Mouse (Mus musculus) hindbrain, embryonic 14.5 days (tissue): ENCODE results near the gene Relch. TPM values are rescaled to one million over a fixed set of nuclear protein-coding genes. Genes with fewer than 3 reads are reported as not detected.
"Not testable (repeated sequence)": the region's sequence is repeated elsewhere in the genome, so short reads cannot be mapped to it uniquely, and the experiment has no call there.

Experiments
- ATAC-seq: fragments of 200-750 bp; cut with Nextera tagmentation; 2 replicates; pipeline ENCODE4 v1.8.0; 2017; ENCODE audit warnings: moderate number of reproducible peaks, mild to moderate bottlenecking, moderate TSS enrichment, moderate library complexity; ENCODE audit not compliant: low FRiP score
- DNase-seq: peaks from one replicate; pipeline ENCODE4 v3.0.0-alpha.2; 2015; ENCODE audit warnings: low spot score
- H3K27ac ChIP-seq: fragments of 300-500 bp; sonication (generic); 2 replicates; pipeline ENCODE4 v1.5.1; 2014; ENCODE audit warnings: mild to moderate bottlenecking, moderate library complexity
- H3K27me3 ChIP-seq: fragments of 300-500 bp; sonication (generic); 2 replicates; pipeline ENCODE4 v1.6.1; 2014; ENCODE audit warnings: mild to moderate bottlenecking, low read length, mixed read lengths; ENCODE audit not compliant: control insufficient read depth, insufficient read depth
- H3K36me3 ChIP-seq: fragments of 300-500 bp; sonication (generic); replicated peaks from 2 replicates; pipeline ENCODE4 v1.6.1; 2014; ENCODE audit not compliant: control insufficient read depth, insufficient read depth
- H3K4me1 ChIP-seq: fragments of 300-500 bp; sonication (generic); replicated peaks from 2 replicates; pipeline ENCODE4 v1.6.1; 2014; ENCODE audit warnings: antibody characterized with exemption, low read length, mixed read lengths; ENCODE audit not compliant: control insufficient read depth, insufficient read depth
- H3K4me2 ChIP-seq: fragments of 300-500 bp; sonication (generic); replicated peaks from 2 replicates; pipeline ENCODE4 v1.6.1; 2014; ENCODE audit warnings: mild to moderate bottlenecking, moderate library complexity
- H3K4me3 ChIP-seq: fragments of 300-500 bp; sonication (generic); replicated peaks from 2 replicates; pipeline ENCODE4 v1.5.1; 2014; ENCODE audit warnings: mild to moderate bottlenecking, low read length
- H3K9ac ChIP-seq: fragments of 300-500 bp; sonication (generic); 2 replicates; pipeline ENCODE4 v1.6.1; 2014
- H3K9me3 ChIP-seq: fragments of 300-500 bp; sonication (generic); 2 replicates; pipeline ENCODE4 v1.6.1; 2016; ENCODE audit warnings: low read length; ENCODE audit not compliant: control insufficient read depth
- WGBS: fragments of 180-500 bp; shearing (Covaris S2); extraction: QIAGEN DNeasy Blood & Tissue Kit; methylation state at CpG from one replicate; pipeline ENCODE4 v1.1.7; 2014; 5-methylcytosine and 5-hydroxymethylcytosine counted together
- polyA plus RNA-seq: library from polyadenylated mRNA; unstranded; fragments of >200 nt; fragmentation: Nextera tagmentation; extraction: Ambion mirVana; gene quantifications from 2 replicates; pipeline ENCODE4 v1.2.1, GENCODE M21; 2014

The Relch gene
- polyA plus RNA-seq, 1 experiment from 2014 or later, result 54.2 TPM

- Histone ChIP-seq H3K4me3 (no peak overlapping the region), H3K4me1 (no peaks in the 10 kb centered on the region), H3K9ac (no peak overlapping the region), H3K4me2 (no peak overlapping the region), H3K36me3 (peaks cover 13% of the 10 kb centered on the region), H3K27me3 (no peaks in the 10 kb centered on the region), H3K9me3 (peaks cover 6% of the 10 kb centered on the region; the same call in 1 of the 2 replicates), H3K27ac (no peak overlapping the region)
- 91% methylated on average over 4 of the region's 4 CpGs for whole genome bisulfite sequencing
- DNase-seq, result no peak
- no peak for ATAC-seq
Observed at GRCm38 (mm10) chr1:105758798-105759197, 95.1 kb downstream of the Relch start.

DNA sequence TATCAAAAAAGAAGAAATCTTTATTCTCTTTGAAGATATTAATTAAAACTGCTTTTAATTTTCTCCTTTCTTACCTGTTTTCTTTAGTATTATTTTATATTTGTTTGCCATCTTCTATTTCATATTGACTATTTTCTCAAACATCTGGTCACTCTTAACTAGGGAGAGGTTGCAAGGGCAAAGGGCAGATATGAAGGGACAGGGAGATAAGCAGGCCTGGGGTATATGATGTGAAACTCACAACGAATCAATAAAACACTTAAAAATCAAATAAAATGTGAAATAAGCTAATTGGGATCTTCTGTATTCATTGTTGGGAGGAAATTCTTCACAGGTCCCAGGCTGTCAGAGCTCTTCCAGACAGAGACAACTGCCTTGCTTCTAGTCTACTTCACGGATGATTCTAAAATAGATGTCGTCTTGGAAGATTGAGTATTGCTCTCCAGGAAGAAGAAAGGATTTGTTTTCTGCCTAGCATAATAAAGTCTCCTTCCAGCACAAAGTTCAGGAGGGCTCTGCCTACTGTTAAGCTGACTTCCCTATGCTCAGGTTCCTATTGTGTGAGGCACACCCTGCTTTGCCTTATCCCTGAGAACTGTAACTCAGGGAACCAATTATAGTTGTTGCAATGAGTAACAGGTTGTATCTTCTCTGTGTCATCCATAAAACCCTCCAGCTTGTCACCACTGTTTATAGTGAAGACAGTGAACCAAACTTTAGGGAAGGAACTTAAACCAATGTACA, 95.9 kb downstream of the Relch start:
- WGBS, result 85% methylated on average over 3 of the region's 3 CpGs
- ATAC-seq, result no peak
- no peak overlapping the region for H3K4me3 ChIP-seq

GRCm38 (mm10) chr1:105765586-105765985, 101.9 kb downstream of the Relch start:
- no peaks in the 10 kb centered on the region for H3K36me3 ChIP-seq
- no peak overlapping the region for H3K27ac ChIP-seq
- DNase-seq (no peak), ATAC-seq (no peak)
- no peak overlapping the region for H3K9ac ChIP-seq
- no peak overlapping the region for H3K4me3 ChIP-seq
- H3K4me1 ChIP-seq, result no peaks in the 10 kb centered on the region
- H3K27me3 ChIP-seq, result no peaks in the 10 kb centered on the region
- H3K9me3 ChIP-seq, result peaks cover 6% of the 10 kb centered on the region; the same call in 1 of the 2 replicates
- no peak overlapping the region for H3K4me2 ChIP-seq
- WGBS, result 82% methylated on average over 8 of the region's 8 CpGs

More for the DNA sequence above, 95.9 kb downstream of the Relch start:
- Histone ChIP-seq H3K9ac (no peak overlapping the region), H3K4me2 (no peak overlapping the region), H3K36me3 (peaks cover 6% of the 10 kb centered on the region), H3K27me3 (no peaks in the 10 kb centered on the region), H3K9me3 (peaks cover 6% of the 10 kb centered on the region; the same call in 1 of the 2 replicates), H3K27ac (no peak overlapping the region), H3K4me1 (no peaks in the 10 kb centered on the region)
- DNase-seq, result no peak

DNA sequence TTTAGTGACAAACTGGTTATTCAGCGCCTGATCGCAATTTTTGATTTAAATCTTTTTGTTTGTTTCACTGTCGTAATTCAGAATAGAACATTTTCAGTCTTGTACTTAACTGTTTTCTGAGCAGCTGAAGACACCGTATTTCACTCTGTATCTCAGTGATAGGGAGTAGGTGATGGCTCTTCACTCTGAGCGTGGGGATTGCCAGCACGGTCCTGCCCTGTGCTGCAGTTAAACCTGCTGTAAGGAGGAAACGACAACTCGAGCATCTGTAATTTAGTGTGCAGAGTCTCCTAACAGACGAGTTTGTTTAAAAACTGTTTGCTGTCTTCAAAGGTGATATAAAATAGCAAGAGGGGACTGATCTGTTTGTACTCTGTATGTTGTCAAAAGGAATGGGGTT, 102.4 kb downstream of the Relch start:
- not testable (repeated sequence) for H3K4me2 ChIP-seq, H3K9me3 ChIP-seq, H3K36me3 ChIP-seq, H3K9ac ChIP-seq, ATAC-seq, H3K27me3 ChIP-seq, DNase-seq, H3K4me1 ChIP-seq, H3K27ac ChIP-seq, H3K4me3 ChIP-seq
- 83% methylated on average over 9 of the region's 9 CpGs for WGBS

DNA sequence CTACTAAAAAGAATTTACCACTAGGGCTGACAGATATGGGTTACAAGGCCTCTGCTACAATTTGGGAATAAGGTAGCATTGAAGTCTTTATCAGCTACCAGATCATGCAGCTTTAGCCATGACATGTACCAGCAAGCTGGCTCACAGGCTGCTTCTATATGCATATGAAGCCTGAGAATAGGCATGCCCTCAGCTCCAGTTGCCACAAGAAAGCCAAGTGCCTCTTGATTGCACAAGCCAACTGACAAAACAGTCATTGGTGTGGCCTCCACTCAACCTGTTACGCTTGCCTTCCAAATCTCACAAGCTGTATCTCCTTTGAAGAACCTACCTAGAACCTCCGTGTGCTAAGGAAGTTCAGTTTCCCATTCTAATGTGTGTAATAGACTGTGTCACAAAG, 104.7 kb downstream of the Relch start:
- no peak overlapping the region for H3K4me2 ChIP-seq

GRCm38 (mm10) chr1:105770685-105771084, 107.0 kb downstream of the Relch start:
- ATAC-seq (no peak), DNase-seq (no peak)
- Histone ChIP-seq H3K4me3 (no peak overlapping the region), H3K4me1 (no peaks in the 10 kb centered on the region), H3K27ac (no peak overlapping the region), H3K36me3 (no peaks in the 10 kb centered on the region), H3K27me3 (no peaks in the 10 kb centered on the region), H3K4me2 (no peak overlapping the region), H3K9me3 (no peaks in the 10 kb centered on the region), H3K9ac (no peak overlapping the region)
- 81% methylated on average over 2 of the region's 2 CpGs for WGBS

More for the DNA sequence above, 104.7 kb downstream of the Relch start:
- H3K36me3 ChIP-seq, result no peaks in the 10 kb centered on the region
- DNase-seq (no peak), ATAC-seq (no peak)
- H3K4me1 ChIP-seq, result no peaks in the 10 kb centered on the region
- WGBS, result 95% methylated on average over 2 of the region's 2 CpGs
- no peaks in the 10 kb centered on the region for H3K27me3 ChIP-seq
- H3K4me3 ChIP-seq, result no peak overlapping the region
- H3K27ac ChIP-seq, result no peak overlapping the region
- H3K9ac ChIP-seq, result no peak overlapping the region
- peaks cover 2% of the 10 kb centered on the region; the same call in 1 of the 2 replicates for H3K9me3 ChIP-seq

- H3K27me3 ChIP-seq, result peaks cover 17% of the 10 kb centered on the region
- no peak overlapping the region for H3K4me3 ChIP-seq
- no peak for DNase-seq
- H3K4me1 ChIP-seq, result peaks cover 5% of the 10 kb centered on the region; the same call in 1 of the 2 replicates
- no peak overlapping the region for H3K27ac ChIP-seq
- 95% methylated on average over 4 of the region's 4 CpGs for WGBS
- no peak for ATAC-seq
- no peaks in the 10 kb centered on the region for H3K36me3 ChIP-seq
- no peaks in the 10 kb centered on the region for H3K9me3 ChIP-seq
- no peak overlapping the region for H3K9ac ChIP-seq
- H3K4me2 ChIP-seq, result no peak overlapping the region
Observed at GRCm38 (mm10) chr1:105776426-105776825, 112.8 kb downstream of the Relch start.

GRCm38 (mm10) chr1:105780079-105780456, 116.4 kb downstream of the Relch start:
- Histone ChIP-seq H3K27me3 (peaks cover 28% of the 10 kb centered on the region), H3K9ac (peak overlapping the region; percentile 79), H3K4me3 (peak overlapping the region; percentile 59), H3K36me3 (no peaks in the 10 kb centered on the region), H3K4me2 (peak overlapping the region; percentile 98), H3K27ac (no peak overlapping the region), H3K4me1 (peaks cover 5% of the 10 kb centered on the region; the same call in 1 of the 2 replicates), H3K9me3 (no peaks in the 10 kb centered on the region)
- no peak for DNase-seq
- ATAC-seq, result no peak
- WGBS, result 39% methylated on average over 12 of the region's 12 CpGs

- H3K27ac ChIP-seq, result no peak within 1 kb of the TSS
- peak; percentile 57 for DNase-seq
- H3K4me1 ChIP-seq, result peaks cover 5% of the 10 kb centered on the region; the same call in 1 of the 2 replicates
- peak within 1 kb of the TSS; percentile 59 for H3K4me3 ChIP-seq
- H3K9me3 ChIP-seq, result no peaks in the 10 kb centered on the region
- peaks cover 28% of the 10 kb centered on the region for H3K27me3 ChIP-seq
- H3K9ac ChIP-seq, result peak within 1 kb of the TSS; percentile 79
- peak within 1 kb of the TSS; percentile 98 for H3K4me2 ChIP-seq
- ATAC-seq, result peak; percentile 87
- H3K36me3 ChIP-seq, result no peaks in the 10 kb centered on the region
- WGBS, result 3% methylated on average over 63 of the region's 77 CpGs
Observed at GRCm38 (mm10) chr1:105780457-105781364, 117.0 kb downstream of the Relch start, which contains the start of gene Tnfrsf11a. Tnfrsf11a (plus strand) TSS chr1:105780718.
